Mouse (Mus musculus): ENCODE results near the gene Zfp771.

Zfp771 gene

GRCm38 (mm10) chr7:127287940-127288339, 43.9 kb downstream of the Zfp771 start:
- no peak for DNase-seq

GRCm38 (mm10) chr7:127289306-127289705, 45.2 kb downstream of the Zfp771 start:
- DNase-seq = no peak

- DNase-seq = no peak
Observed at GRCm38 (mm10) chr7:127290142-127290541, 46.1 kb downstream of the Zfp771 start.

- DNase-seq = no peak
Observed at GRCm38 (mm10) chr7:127296098-127296497, 52.0 kb downstream of the Zfp771 start, which contains the start of gene Itgal. Gene Itgal (plus strand): TSS chr7:127296260.

- no peak for DNase-seq
Observed at GRCm38 (mm10) chr7:127296786-127297555, 52.9 kb downstream of the Zfp771 start.

- DNase-seq = no peak
Observed at GRCm38 (mm10) chr7:127297586-127298193, 53.6 kb downstream of the Zfp771 start.
